Mouse (Mus musculus): ENCODE results near the gene Ptprn2.

DNA sequence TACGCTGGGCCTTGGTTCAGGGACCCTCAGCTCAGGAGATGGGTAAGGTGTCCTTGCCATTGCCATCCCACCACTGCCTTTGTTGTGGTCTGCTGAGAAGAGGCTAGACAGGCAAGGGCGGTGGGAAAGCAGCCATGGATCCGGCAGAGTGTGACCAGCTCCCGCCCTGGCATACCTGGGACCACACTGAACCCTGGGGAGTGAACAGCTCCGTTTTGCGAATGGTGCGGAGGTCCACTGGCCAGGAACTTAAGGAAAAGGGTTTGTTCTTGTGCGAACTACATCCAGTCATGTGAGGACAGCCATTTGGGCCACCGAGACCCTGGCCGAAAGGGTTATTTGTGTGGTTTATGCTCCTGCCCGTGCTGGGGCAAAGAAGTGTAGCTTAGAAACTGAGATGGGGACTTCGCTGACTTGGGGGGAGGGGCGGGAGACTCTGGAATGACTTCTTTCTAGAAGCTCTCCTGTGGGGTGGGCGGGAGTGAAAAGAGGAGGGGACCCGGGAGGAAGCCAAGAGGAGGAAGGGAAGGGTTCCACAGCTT is 674.2 kb downstream of the Ptprn2 start:
- TF ChIP-seq CTCF (IDR thresholded peaks at IDR 0.05; ENCODE audit: low read depth, low read length) (no peak), POLR2A (IDR thresholded peaks at IDR 0.05; ENCODE audit: insufficient read depth, low read length) (no peak), EP300 (IDR thresholded peaks at IDR 0.05; ENCODE audit: insufficient read depth, low read depth, low read length) (no peak)

All from ES-Bruce4 (cell line).